Mouse (Mus musculus): ENCODE results near the gene Trio. TPM values are rescaled to one million over a fixed set of nuclear protein-coding genes. Genes with fewer than 3 reads are reported as not detected.

Trio gene
- polyA plus RNA-seq, 1 experiment from 2014 or later = 14.0 TPM

- Histone ChIP-seq H3K9me3 (ENCODE audit: control insufficient read depth, low read length) (no peaks in the 10 kb centered on the region), H3K4me3 (ENCODE audit: low read depth, low read length) (no peak overlapping the region), H3K27ac (ENCODE audit: low read depth, low read length) (no peak overlapping the region), H3K36me3 (ENCODE audit: control insufficient read depth, insufficient read depth, low read length) (no peaks in the 10 kb centered on the region), H3K27me3 (replicated peaks; ENCODE audit: control insufficient read depth, insufficient read depth, low read length) (no peaks in the 10 kb centered on the region), H3K9ac (ENCODE audit: low read depth, low read length) (no peak overlapping the region), H3K4me1 (replicated peaks; ENCODE audit: control insufficient read depth, insufficient read depth, low read length) (peaks cover 29% of the 10 kb centered on the region), H3K4me2 (peak overlapping the region; percentile 47)
- ATAC-seq (replicated peaks; ENCODE audit: low FRiP score) (no peak), DNase-seq (ENCODE audit: low spot score) (no peak)
- 63% methylated on average over 4 of the region's 4 CpGs for WGBS
These were observed 238.5 kb downstream of the Trio start for GRCm38 (mm10) chr15:27787151-27787550.

DNA sequence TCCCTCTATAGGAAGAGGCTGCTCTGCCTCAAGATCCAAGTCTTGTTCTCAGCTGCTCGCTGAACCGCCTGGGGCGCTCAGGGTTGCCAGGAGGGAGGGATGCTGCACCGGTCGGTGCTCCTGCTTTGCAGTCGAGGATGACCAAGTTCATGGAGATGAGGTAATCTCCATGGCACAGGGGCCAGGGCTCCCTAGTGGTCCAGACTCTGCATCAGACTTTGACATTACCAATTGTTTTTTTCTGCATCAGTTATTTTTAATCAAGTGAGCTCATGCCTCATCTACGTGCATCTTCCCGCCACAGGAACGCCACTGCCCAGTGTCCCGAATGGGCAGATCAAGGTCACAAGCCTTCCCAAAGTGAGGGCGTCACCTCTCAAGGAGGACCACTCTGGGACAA, 239.2 kb downstream of the Trio start:
- no peak overlapping the region for H3K9ac ChIP-seq (ENCODE audit: low read depth, low read length)
- no peaks in the 10 kb centered on the region for H3K36me3 ChIP-seq (ENCODE audit: control insufficient read depth, insufficient read depth, low read length)
- H3K9me3 ChIP-seq (ENCODE audit: control insufficient read depth, low read length) = no peaks in the 10 kb centered on the region
- H3K4me3 ChIP-seq (ENCODE audit: low read depth, low read length) = no peak overlapping the region
- 70% methylated on average over 11 of the region's 11 CpGs for WGBS
- no peak overlapping the region for H3K27ac ChIP-seq (ENCODE audit: low read depth, low read length)
- ATAC-seq (replicated peaks; ENCODE audit: low FRiP score) = no peak
- no peaks in the 10 kb centered on the region for H3K27me3 ChIP-seq (replicated peaks; ENCODE audit: control insufficient read depth, insufficient read depth, low read length)
- no peak for DNase-seq (ENCODE audit: low spot score)
- H3K4me1 ChIP-seq (replicated peaks; ENCODE audit: control insufficient read depth, insufficient read depth, low read length) = peaks cover 32% of the 10 kb centered on the region
- H3K4me2 ChIP-seq = peak overlapping the region; percentile 47; the same call in 1 of the 2 replicates

- ATAC-seq (replicated peaks; ENCODE audit: low FRiP score) (0 out of 2 replicates have a peak, but pooled peaks have one; percentile 13), DNase-seq (ENCODE audit: low spot score) (no peak)
- Histone ChIP-seq H3K4me1 (replicated peaks; ENCODE audit: control insufficient read depth, insufficient read depth, low read length) (peaks cover 35% of the 10 kb centered on the region), H3K4me3 (ENCODE audit: low read depth, low read length) (no peak overlapping the region), H3K27me3 (replicated peaks; ENCODE audit: control insufficient read depth, insufficient read depth, low read length) (no peaks in the 10 kb centered on the region), H3K9ac (ENCODE audit: low read depth, low read length) (no peak overlapping the region), H3K36me3 (ENCODE audit: control insufficient read depth, insufficient read depth, low read length) (no peaks in the 10 kb centered on the region), H3K9me3 (ENCODE audit: control insufficient read depth, low read length) (no peaks in the 10 kb centered on the region), H3K4me2 (peak overlapping the region; percentile 23), H3K27ac (ENCODE audit: low read depth, low read length) (peak overlapping the region; percentile 64)
- WGBS = 48% methylated on average over 12 of the region's 12 CpGs
These were observed 240.2 kb downstream of the Trio start for GRCm38 (mm10) chr15:27785280-27786001.

DNA sequence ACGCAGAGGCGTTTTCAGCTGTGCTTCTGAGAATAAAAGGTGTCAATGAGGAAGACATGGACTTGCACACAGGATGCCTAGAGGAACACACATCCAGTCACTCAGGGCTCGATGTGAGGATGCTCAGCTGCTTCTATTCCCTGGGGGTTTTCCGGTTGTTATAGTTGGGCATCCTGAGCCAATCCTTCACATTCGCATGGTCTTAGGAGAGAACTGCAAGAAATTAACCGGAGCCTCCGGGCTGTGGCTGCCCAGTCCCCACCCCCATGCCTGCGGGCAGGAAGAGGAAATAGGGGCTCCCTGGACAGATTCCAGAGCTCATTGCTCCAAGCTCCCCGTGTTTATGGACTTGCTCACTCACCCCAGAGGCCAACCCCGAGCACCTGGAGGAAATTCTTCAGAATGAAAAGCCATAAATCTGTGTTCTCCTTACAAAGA, 241.5 kb downstream of the Trio start:
- H3K9ac ChIP-seq (ENCODE audit: low read depth, low read length) = no peak overlapping the region
- DNase-seq (ENCODE audit: low spot score) (no peak), ATAC-seq (replicated peaks; ENCODE audit: low FRiP score) (no peak)
- no peaks in the 10 kb centered on the region for H3K27me3 ChIP-seq (replicated peaks; ENCODE audit: control insufficient read depth, insufficient read depth, low read length)
- H3K36me3 ChIP-seq (ENCODE audit: control insufficient read depth, insufficient read depth, low read length) = no peaks in the 10 kb centered on the region
- peak overlapping the region; percentile 49 for H3K4me2 ChIP-seq
- peaks cover 42% of the 10 kb centered on the region for H3K4me1 ChIP-seq (replicated peaks; ENCODE audit: control insufficient read depth, insufficient read depth, low read length)
- H3K27ac ChIP-seq (ENCODE audit: low read depth, low read length) = peak overlapping the region; percentile 83
- WGBS = 21% methylated on average over 10 of the region's 10 CpGs
- peak overlapping the region; percentile 16; the same call in 1 of the 2 replicates for H3K4me3 ChIP-seq (ENCODE audit: low read depth, low read length)
- H3K9me3 ChIP-seq (ENCODE audit: control insufficient read depth, low read length) = no peaks in the 10 kb centered on the region

GRCm38 (mm10) chr15:27783541-27784125, 242.0 kb downstream of the Trio start:
- Histone ChIP-seq H3K9me3 (ENCODE audit: control insufficient read depth, low read length) (no peaks in the 10 kb centered on the region), H3K27me3 (replicated peaks; ENCODE audit: control insufficient read depth, insufficient read depth, low read length) (no peaks in the 10 kb centered on the region), H3K27ac (ENCODE audit: low read depth, low read length) (peak overlapping the region; percentile 83), H3K4me1 (replicated peaks; ENCODE audit: control insufficient read depth, insufficient read depth, low read length) (peaks cover 42% of the 10 kb centered on the region), H3K4me3 (ENCODE audit: low read depth, low read length) (peak overlapping the region; percentile 16; the same call in 1 of the 2 replicates), H3K9ac (ENCODE audit: low read depth, low read length) (no peak overlapping the region; the same call in 1 of the 2 replicates), H3K36me3 (ENCODE audit: control insufficient read depth, insufficient read depth, low read length) (no peaks in the 10 kb centered on the region), H3K4me2 (peak overlapping the region; percentile 49)
- DNase-seq (ENCODE audit: low spot score) (no peak), ATAC-seq (replicated peaks; ENCODE audit: low FRiP score) (no peak)
- 26% methylated on average over 12 of the region's 12 CpGs for WGBS

GRCm38 (mm10) chr15:27783092-27783491, 242.6 kb downstream of the Trio start:
- H3K4me1 ChIP-seq (replicated peaks; ENCODE audit: control insufficient read depth, insufficient read depth, low read length) = peaks cover 43% of the 10 kb centered on the region
- H3K27me3 ChIP-seq (replicated peaks; ENCODE audit: control insufficient read depth, insufficient read depth, low read length) = no peaks in the 10 kb centered on the region
- no peak overlapping the region for H3K4me3 ChIP-seq (ENCODE audit: low read depth, low read length)
- peak overlapping the region; percentile 83; the same call in 1 of the 2 replicates for H3K27ac ChIP-seq (ENCODE audit: low read depth, low read length)
- H3K9me3 ChIP-seq (ENCODE audit: control insufficient read depth, low read length) = no peaks in the 10 kb centered on the region
- peak overlapping the region; percentile 49 for H3K4me2 ChIP-seq
- ATAC-seq (replicated peaks; ENCODE audit: low FRiP score) (no peak), DNase-seq (ENCODE audit: low spot score) (no peak)
- WGBS = 34% methylated on average over 8 of the region's 8 CpGs
- no peaks in the 10 kb centered on the region for H3K36me3 ChIP-seq (ENCODE audit: control insufficient read depth, insufficient read depth, low read length)
- no peak overlapping the region; the same call in 1 of the 2 replicates for H3K9ac ChIP-seq (ENCODE audit: low read depth, low read length)

DNA sequence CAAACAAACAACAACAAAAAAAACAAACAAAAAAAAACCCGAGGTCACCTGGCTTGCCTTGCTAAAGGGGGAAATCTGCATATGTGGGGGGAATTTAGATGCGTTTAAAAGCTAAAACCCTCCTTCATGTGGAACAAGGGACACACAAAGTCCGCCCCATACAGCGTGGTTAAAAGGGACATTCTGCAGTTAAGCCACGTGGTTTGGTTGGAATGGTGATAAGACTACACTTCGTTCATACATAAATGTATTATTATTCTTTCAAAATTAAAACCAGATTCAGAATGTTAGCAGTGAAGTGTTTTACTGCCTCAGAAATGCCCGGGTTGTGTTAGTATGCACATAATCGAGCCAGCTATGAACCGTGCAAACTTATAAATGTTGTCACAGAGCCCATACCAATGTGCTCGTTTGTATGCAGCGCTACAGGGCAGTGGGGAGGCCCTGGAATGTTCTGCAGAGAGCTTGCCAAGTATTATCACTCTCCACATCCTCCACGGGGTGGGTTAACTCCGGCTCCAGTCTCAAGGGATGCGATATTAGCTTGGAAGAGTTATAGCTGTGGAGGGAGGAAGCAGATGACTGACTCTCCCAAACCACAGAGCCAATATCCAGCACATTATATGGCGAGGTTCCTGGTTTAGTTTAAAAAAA, 243.1 kb downstream of the Trio start:
- Histone ChIP-seq H3K27me3 (replicated peaks; ENCODE audit: control insufficient read depth, insufficient read depth, low read length) (no peaks in the 10 kb centered on the region), H3K27ac (ENCODE audit: low read depth, low read length) (no peak overlapping the region), H3K4me1 (replicated peaks; ENCODE audit: control insufficient read depth, insufficient read depth, low read length) (peaks cover 47% of the 10 kb centered on the region), H3K9me3 (ENCODE audit: control insufficient read depth, low read length) (no peaks in the 10 kb centered on the region), H3K4me3 (ENCODE audit: low read depth, low read length) (no peak overlapping the region), H3K4me2 (no peak overlapping the region; the same call in 1 of the 2 replicates), H3K36me3 (ENCODE audit: control insufficient read depth, insufficient read depth, low read length) (no peaks in the 10 kb centered on the region), H3K9ac (ENCODE audit: low read depth, low read length) (no peak overlapping the region)
- no peak for DNase-seq (ENCODE audit: low spot score)
- no peak for ATAC-seq (replicated peaks; ENCODE audit: low FRiP score)
- 52% methylated on average over 15 of the region's 15 CpGs for WGBS

DNA sequence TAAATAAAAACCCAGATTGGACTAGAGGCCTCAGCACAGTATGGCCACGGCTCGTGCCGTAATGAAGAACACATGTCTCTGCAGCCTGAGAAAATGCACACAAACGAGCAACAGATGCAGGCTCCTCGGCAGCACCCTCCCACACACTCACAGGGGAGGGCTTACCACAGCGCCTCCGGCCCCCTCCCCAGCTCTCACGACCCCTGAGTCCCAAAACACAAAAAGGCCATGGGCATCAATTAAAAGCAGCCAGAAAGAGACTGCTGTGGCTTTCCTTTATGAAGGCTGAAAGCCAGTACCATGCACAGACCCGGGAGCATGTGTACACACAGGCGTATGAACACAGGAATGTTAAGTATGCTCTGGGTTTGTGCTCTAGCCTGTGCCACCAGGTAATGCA, 245.8 kb downstream of the Trio start:
- DNase-seq (ENCODE audit: low spot score) = no peak
- WGBS = 57% methylated on average over 10 of the region's 10 CpGs
- Histone ChIP-seq H3K4me2 (no peak overlapping the region), H3K36me3 (ENCODE audit: control insufficient read depth, insufficient read depth, low read length) (no peaks in the 10 kb centered on the region), H3K27me3 (replicated peaks; ENCODE audit: control insufficient read depth, insufficient read depth, low read length) (no peaks in the 10 kb centered on the region), H3K9me3 (ENCODE audit: control insufficient read depth, low read length) (no peaks in the 10 kb centered on the region), H3K9ac (ENCODE audit: low read depth, low read length) (no peak overlapping the region), H3K4me3 (ENCODE audit: low read depth, low read length) (no peak overlapping the region), H3K4me1 (replicated peaks; ENCODE audit: control insufficient read depth, insufficient read depth, low read length) (peaks cover 40% of the 10 kb centered on the region), H3K27ac (ENCODE audit: low read depth, low read length) (peak overlapping the region; percentile 64)
- no peak for ATAC-seq (replicated peaks; ENCODE audit: low FRiP score)

Measured in liver, embryonic 11.5 days (tissue).